Mouse (Mus musculus): ENCODE data around the gene Gm13272. TPM values are rescaled to one million over a fixed set of nuclear protein-coding genes. Genes with fewer than 3 reads are reported as not detected.

Gene Gm13272
- polyA plus RNA-seq, 1 experiment from 2014 or later, result not detected

Other genes starting within 250 kb of the Gm13272 start
- gene Ifna15, start 221.6 kb upstream of the Gm13272 start, polyA plus RNA-seq (2015; fragmentation: Nextera tagmentation; extraction: Ambion mirVana), result not detected in 2 replicates
- gene Ifna14, start 208.1 kb upstream of the Gm13272 start, polyA plus RNA-seq (2015; fragmentation: Nextera tagmentation; extraction: Ambion mirVana), result not detected in 2 replicates
- gene Ifna9, start 187.5 kb upstream of the Gm13272 start, polyA plus RNA-seq (2015; fragmentation: Nextera tagmentation; extraction: Ambion mirVana), result not detected in 2 replicates
- gene Ifna12, start 176.5 kb upstream of the Gm13272 start, polyA plus RNA-seq (2015; fragmentation: Nextera tagmentation; extraction: Ambion mirVana), result not detected in 2 replicates
- gene C87499, start 145.4 kb upstream of the Gm13272 start, polyA plus RNA-seq (2015; fragmentation: Nextera tagmentation; extraction: Ambion mirVana), result not detected in 2 replicates
- gene Ifna13, start 135.4 kb upstream of the Gm13272 start, polyA plus RNA-seq (2015; fragmentation: Nextera tagmentation; extraction: Ambion mirVana), result not detected in 2 replicates
- gene Ifna16, start 102.9 kb upstream of the Gm13272 start, polyA plus RNA-seq (2015; fragmentation: Nextera tagmentation; extraction: Ambion mirVana), result not detected in 2 replicates
- not detected in 2 replicates for gene Ifna2, start 95.9 kb upstream of the Gm13272 start, polyA plus RNA-seq (2015; fragmentation: Nextera tagmentation; extraction: Ambion mirVana)
- gene Ifnab, start 88.5 kb upstream of the Gm13272 start, polyA plus RNA-seq (2015; fragmentation: Nextera tagmentation; extraction: Ambion mirVana), result not detected in 2 replicates
- 0.56 and 1.1 TPM in 2 replicates for gene Gm26566, start 58.0 kb upstream of the Gm13272 start, polyA plus RNA-seq (2015; fragmentation: Nextera tagmentation; extraction: Ambion mirVana)
- 93.3 and 105 TPM in 2 replicates for gene Klhl9, start 57.4 kb upstream of the Gm13272 start, polyA plus RNA-seq (2015; fragmentation: Nextera tagmentation; extraction: Ambion mirVana)
- gene Gm13271, start 25.0 kb upstream of the Gm13272 start, polyA plus RNA-seq (2015; fragmentation: Nextera tagmentation; extraction: Ambion mirVana), result not detected in 2 replicates
- gene Gm13283, start 19.7 kb upstream of the Gm13272 start, polyA plus RNA-seq (2015; fragmentation: Nextera tagmentation; extraction: Ambion mirVana), result 0.36 and 0.60 TPM in 2 replicates
- 0.76 and 0.87 TPM in 2 replicates for gene Gm13290, start 6.0 kb upstream of the Gm13272 start, polyA plus RNA-seq (2015; fragmentation: Nextera tagmentation; extraction: Ambion mirVana)
- not detected in 2 replicates for gene Gm13289, start 2.9 kb upstream of the Gm13272 start, polyA plus RNA-seq (2015; fragmentation: Nextera tagmentation; extraction: Ambion mirVana)
- 0.26 and 0.37 TPM in 2 replicates for gene Ifnz, start 2.3 kb downstream of the Gm13272 start, polyA plus RNA-seq (2015; fragmentation: Nextera tagmentation; extraction: Ambion mirVana)
- gene Gm13276, start 5.9 kb downstream of the Gm13272 start, polyA plus RNA-seq (2015; fragmentation: Nextera tagmentation; extraction: Ambion mirVana), result not detected in 2 replicates
- gene Gm13277, start 8.8 kb downstream of the Gm13272 start, polyA plus RNA-seq (2015; fragmentation: Nextera tagmentation; extraction: Ambion mirVana), result not detected in 2 replicates
- not detected in 2 replicates for gene Gm13278, start 11.7 kb downstream of the Gm13272 start, polyA plus RNA-seq (2015; fragmentation: Nextera tagmentation; extraction: Ambion mirVana)
- gene Gm13275, start 14.6 kb downstream of the Gm13272 start, polyA plus RNA-seq (2015; fragmentation: Nextera tagmentation; extraction: Ambion mirVana), result not detected in 2 replicates
- gene Gm13279, start 17.5 kb downstream of the Gm13272 start, polyA plus RNA-seq (2015; fragmentation: Nextera tagmentation; extraction: Ambion mirVana), result not detected in 2 replicates
- gene Gm13285, start 19.8 kb downstream of the Gm13272 start, polyA plus RNA-seq (2015; fragmentation: Nextera tagmentation; extraction: Ambion mirVana), result 0.93 and 1.4 TPM in 2 replicates
- gene Gm13287, start 23.4 kb downstream of the Gm13272 start, polyA plus RNA-seq (2015; fragmentation: Nextera tagmentation; extraction: Ambion mirVana), result 0.36 TPM in 1 of 2 replicates, not detected in the other
- 0.15 TPM in 1 of 2 replicates, not detected in the other for gene Gm13288, start 25.7 kb downstream of the Gm13272 start, polyA plus RNA-seq (2015; fragmentation: Nextera tagmentation; extraction: Ambion mirVana)
- not detected in 2 replicates for gene Ifna7, start 36.4 kb downstream of the Gm13272 start, polyA plus RNA-seq (2015; fragmentation: Nextera tagmentation; extraction: Ambion mirVana)
- gene Ifna11, start 40.1 kb downstream of the Gm13272 start, polyA plus RNA-seq (2015; fragmentation: Nextera tagmentation; extraction: Ambion mirVana), result not detected in 2 replicates
- gene Ifna6, start 47.6 kb downstream of the Gm13272 start, polyA plus RNA-seq (2015; fragmentation: Nextera tagmentation; extraction: Ambion mirVana), result not detected in 2 replicates
- not detected in 2 replicates for gene Ifna5, start 55.7 kb downstream of the Gm13272 start, polyA plus RNA-seq (2015; fragmentation: Nextera tagmentation; extraction: Ambion mirVana)
- not detected in 2 replicates for gene Ifna4, start 62.0 kb downstream of the Gm13272 start, polyA plus RNA-seq (2015; fragmentation: Nextera tagmentation; extraction: Ambion mirVana)
- not detected in 2 replicates for gene Ifna1, start 70.2 kb downstream of the Gm13272 start, polyA plus RNA-seq (2015; fragmentation: Nextera tagmentation; extraction: Ambion mirVana)
- not detected in 2 replicates for gene Ifne, start 100.4 kb downstream of the Gm13272 start, polyA plus RNA-seq (2015; fragmentation: Nextera tagmentation; extraction: Ambion mirVana)